Mouse (Mus musculus) left cerebral cortex, postnatal 36 days (tissue): Measurements from ENCODE around the gene Cc2d2a. TPM values are rescaled to one million over a fixed set of nuclear protein-coding genes. Genes with fewer than 3 reads are reported as not detected.

Experiments
- DNase-seq, 2 experiments: peaks; one replicate each; pipeline ENCODE4 v3.0.0; 2021 to 2022; ENCODE audit warnings: low spot score in 2 of 2, mixed read lengths in 1 of 2
- intact Hi-C: fragments of 180-260 bp; cut with DNase I; formaldehyde crosslinking; loops from one replicate; pipeline ENCODE4 v1.15.1; 2025
- total RNA-seq, 2 experiments: library from RNA; stranded (reverse); gene quantifications; 2 replicates each; pipeline ENCODE4 v1.2.3; 2021

Cc2d2a gene
- total RNA-seq = 10 to 100 TPM; 16.0 to 17.9 TPM

- peak; percentile 37 to 40 for DNase-seq
- intact Hi-C loops = loop anchor here (10.0 kb wide), 1 partner anchor 603 kb away; no protein-coding TSS in a partner anchor
These were observed at the start of gene Cc2d2a for GRCm38 (mm10) chr5:43661997-43662961. Cc2d2a (plus strand) TSS chr5:43662346.

- intact Hi-C loops = no loop called here
These were observed 40.4 kb upstream of the Cc2d2a start for GRCm38 (mm10) chr5:43621575-43622299.

GRCm38 (mm10) chr5:43625407-43625806 lies 36.7 kb upstream of the Cc2d2a start:
- no peak for DNase-seq
- intact Hi-C loops = no loop called here

More at GRCm38 (mm10) chr5:43621575-43622299, 40.4 kb upstream of the Cc2d2a start:
- DNase-seq = peak in 1 of 2 experiments; percentile 18

- intact Hi-C loops = loop anchor here (2.0 to 10.0 kb wide), 2 partner anchors 211 to 1749 kb away; no protein-coding TSS in a partner anchor
- no peak for DNase-seq
These were observed 28.0 kb upstream of the Cc2d2a start for GRCm38 (mm10) chr5:43634071-43634601.

GRCm38 (mm10) chr5:43634602-43635081 lies 27.5 kb upstream of the Cc2d2a start:
- intact Hi-C loops = loop anchor here (2.0 to 10.0 kb wide), 2 partner anchors 212 to 1750 kb away; no protein-coding TSS in a partner anchor
- DNase-seq = peak; percentile 62 to 68

GRCm38 (mm10) chr5:43645020-43645419 lies 17.1 kb upstream of the Cc2d2a start:
- intact Hi-C loops = no loop called here
- DNase-seq = no peak

GRCm38 (mm10) chr5:43647098-43647774 lies 14.9 kb upstream of the Cc2d2a start:
- intact Hi-C loops = no loop called here
- DNase-seq = no peak

- DNase-seq = no peak
- intact Hi-C loops = loop anchor here (10.0 kb wide), 1 partner anchor 603 kb away; no protein-coding TSS in a partner anchor
These were observed 648 bp upstream of the Cc2d2a start for GRCm38 (mm10) chr5:43661498-43661897.

- intact Hi-C loops = loop anchor here (10.0 kb wide), 1 partner anchor 601 kb away; no protein-coding TSS in a partner anchor
- no peak for DNase-seq
These were observed 1.4 kb downstream of the Cc2d2a start for GRCm38 (mm10) chr5:43663531-43663930.

- DNase-seq = no peak
- intact Hi-C loops = loop anchor here (10.0 kb wide), 1 partner anchor 600 kb away; no protein-coding TSS in a partner anchor
These were observed 3.0 kb downstream of the Cc2d2a start for GRCm38 (mm10) chr5:43665144-43665543.

- intact Hi-C loops = loop anchor here (10.0 kb wide), 1 partner anchor 596 kb away; no protein-coding TSS in a partner anchor
- DNase-seq = no peak
These were observed 7.0 kb downstream of the Cc2d2a start for GRCm38 (mm10) chr5:43669118-43669645.

- intact Hi-C loops = no loop called here
- DNase-seq = peak; percentile 78 to 85
These were observed 10.2 kb downstream of the Cc2d2a start for GRCm38 (mm10) chr5:43672177-43672911.

- intact Hi-C loops = no loop called here
- no peak for DNase-seq
These were observed 10.9 kb downstream of the Cc2d2a start for GRCm38 (mm10) chr5:43673083-43673482.

- DNase-seq = no peak
- intact Hi-C loops = no loop called here
These were observed 23.3 kb downstream of the Cc2d2a start for GRCm38 (mm10) chr5:43685466-43685865.

- DNase-seq = no peak
- intact Hi-C loops = no loop called here
These were observed 30.3 kb downstream of the Cc2d2a start for GRCm38 (mm10) chr5:43692489-43692888.

GRCm38 (mm10) chr5:43697133-43697532 lies 35.0 kb downstream of the Cc2d2a start:
- intact Hi-C loops = no loop called here

GRCm38 (mm10) chr5:43699240-43699639 lies 37.1 kb downstream of the Cc2d2a start:
- DNase-seq = no peak
- intact Hi-C loops = no loop called here

More at GRCm38 (mm10) chr5:43697133-43697532, 35.0 kb downstream of the Cc2d2a start:
- DNase-seq = no peak
